11 mouse cellular contexts compared by ENCODE assay signal in genomic region chr1:176828666-176829065, GRCm38 (mm10).
"Had no signal": no experiment of that assay in that cellular context is flagged by ENCODE, and none has a peak within 500 bp of the region (broad histone marks: within the 10 kb centered on the region; RNA-seq: fewer than 3 reads in every experiment).

No protein-coding gene starts in this region.

- H3K4me1 ChIP-seq: neural tube, embryonic 13.5 days; stomach, embryonic 15.5 days had no signal

- H3K27ac ChIP-seq: midbrain, embryonic 10.5 days; neural tube, embryonic 13.5 days; stomach, embryonic 15.5 days had no signal

- H3K4me3 ChIP-seq: limb, embryonic 15.5 days; liver, embryonic 13.5 days; midbrain, embryonic 10.5 days; neural tube, embryonic 13.5 days; stomach, embryonic 15.5 days had no signal

- H3K27me3 ChIP-seq: limb, embryonic 15.5 days; liver, embryonic 13.5 days; neural tube, embryonic 13.5 days; stomach, embryonic 15.5 days had no signal

- H3K9me3 ChIP-seq: limb, embryonic 15.5 days; liver, embryonic 13.5 days; midbrain, embryonic 10.5 days; neural tube, embryonic 13.5 days; stomach, embryonic 15.5 days had no signal

- H3K36me3 ChIP-seq: liver, embryonic 13.5 days; stomach, embryonic 15.5 days had no signal

- DNase-seq: kidney, postnatal 25 days; liver, embryonic 13.5 days; lung, adult 18-20 months; retina, postnatal 1 day; right cerebral cortex, postnatal 4 days; thymus, adult 2 months; thymus, postnatal 25 days had no signal
